Mouse (Mus musculus) CH12.LX (cell line): ENCODE data around the gene Sorbs2. TPM values are rescaled to one million over a fixed set of nuclear protein-coding genes. Genes with fewer than 3 reads are reported as not detected.

ENCODE experiments used
- DNase-seq: peaks from one replicate; pipeline ENCODE4 v3.0.0-alpha.2; 2013; ENCODE audit errors: extremely low read depth
- H3K27ac ChIP-seq: 2 replicates; pipeline ENCODE4 v1.5.1; 2012; ENCODE audit warnings: low read depth, mild to moderate bottlenecking, control low read depth, moderate library complexity; ENCODE audit not compliant: insufficient read depth
- H3K27me3 ChIP-seq: replicated peaks from 2 replicates; pipeline ENCODE3; 2012; ENCODE audit warnings: inconsistent platforms
- H3K36me3 ChIP-seq, 2 experiments: replicated peaks in 1 of 2; 2 replicates each; pipeline versions ENCODE3 to v1.6.1; 2012; ENCODE audit warnings: inconsistent platforms in 1 of 2, low read length in 1 of 2, mild to moderate bottlenecking in 1 of 2, mixed read lengths in 1 of 2, moderate library complexity in 1 of 2; ENCODE audit not compliant: control insufficient read depth in 1 of 2, insufficient read depth in 1 of 2
- H3K4me1 ChIP-seq, 2 experiments: 2 replicates each; pipeline ENCODE4 v1.6.1; 2012; ENCODE audit warnings: inconsistent platforms in 1 of 2, moderate library complexity in 1 of 2; ENCODE audit not compliant: insufficient read depth in 2 of 2, control insufficient read depth in 1 of 2
- H3K4me2 ChIP-seq: 2 replicates; pipeline ENCODE4 v1.6.1; 2012; ENCODE audit warnings: low read depth, mild to moderate bottlenecking, control low read depth; ENCODE audit not compliant: poor library complexity, insufficient read depth, severe bottlenecking
- H3K4me3 ChIP-seq, 3 experiments: fragments of 150-350 bp in 1 of 3; sonication (generic) in 1 of 3; replicated peaks in 1 of 3; 2 replicates each; pipeline versions ENCODE3 to v1.5.1; 2011 to 2012; ENCODE audit warnings: low read depth in 2 of 3, low read length in 2 of 3, mild to moderate bottlenecking in 2 of 3, moderate library complexity in 2 of 3, control low read depth in 1 of 3, improper control_type of control experiment in 1 of 3, inconsistent platforms in 1 of 3, mixed read lengths in 1 of 3; ENCODE audit not compliant: poor library complexity in 1 of 3
- H3K79me2 ChIP-seq: replicated peaks from 2 replicates; pipeline ENCODE4 v1.6.1; 2012; ENCODE audit warnings: mild to moderate bottlenecking, moderate library complexity; ENCODE audit not compliant: control insufficient read depth, poor library complexity, insufficient read depth, severe bottlenecking; ENCODE audit errors: extremely low read depth
- H3K9ac ChIP-seq: 2 replicates; pipeline ENCODE4 v1.6.1; 2012; ENCODE audit warnings: low read depth, mild to moderate bottlenecking, control low read depth, moderate library complexity; ENCODE audit not compliant: insufficient read depth
- H3K9me3 ChIP-seq: replicated peaks from 2 replicates; pipeline ENCODE3; 2012; ENCODE audit warnings: low read length, inconsistent platforms, mixed read lengths
- CHD1 ChIP-seq: IDR thresholded peaks from 2 replicates; pipeline ENCODE4 v1.6.1; 2012; ENCODE audit warnings: low read depth, low read length, improper control_type of control experiment, inconsistent platforms
- CTCF ChIP-seq, 2 experiments: IDR thresholded peaks in 1 of 2; conservative IDR thresholded peaks in 1 of 2; 2 replicates each; pipeline ENCODE4 v1.5.1; 2011 to 2012; ENCODE audit warnings: low read depth in 2 of 2, low read length in 2 of 2, improper control_type of control experiment in 1 of 2, inconsistent platforms in 1 of 2, mild to moderate bottlenecking in 1 of 2, moderate library complexity in 1 of 2
- E2F4 ChIP-seq: IDR thresholded peaks from 2 replicates; pipeline ENCODE4 v1.6.1; 2011; ENCODE audit warnings: low read depth, low read length, improper control_type of control experiment; ENCODE audit not compliant: insufficient replicate concordance
- ELF1 ChIP-seq: IDR thresholded peaks from 2 replicates; pipeline ENCODE4 v1.6.1; 2014; ENCODE audit warnings: low read depth, mild to moderate bottlenecking, inconsistent platforms, low read length, improper control_type of control experiment
- EP300 ChIP-seq: IDR thresholded peaks from 2 replicates; pipeline ENCODE4 v1.6.1; 2011; ENCODE audit warnings: low read length, improper control_type of control experiment
- IRF4 ChIP-seq: IDR thresholded peaks from 2 replicates; pipeline ENCODE4 v1.6.1; 2014; ENCODE audit warnings: low read depth, mild to moderate bottlenecking, inconsistent platforms, low read length, improper control_type of control experiment
- JUND ChIP-seq: conservative IDR thresholded peaks from 2 replicates; pipeline ENCODE4 v1.6.1; 2011; ENCODE audit warnings: low read depth, low read length, improper control_type of control experiment
- MEF2A ChIP-seq: IDR thresholded peaks from 2 replicates; pipeline ENCODE4 v1.6.1; 2014; ENCODE audit warnings: low read depth, mild to moderate bottlenecking, inconsistent platforms, low read length, improper control_type of control experiment, borderline replicate concordance
- MYC ChIP-seq: IDR thresholded peaks from 2 replicates; pipeline ENCODE4 v1.6.1; 2011; ENCODE audit warnings: low read depth, mild to moderate bottlenecking, improper control_type of control experiment, low read length
- NELFE ChIP-seq: IDR thresholded peaks from 2 replicates; pipeline ENCODE4 v1.6.1; 2011; ENCODE audit warnings: low read depth, low read length, improper control_type of control experiment
- PAX5 ChIP-seq: IDR thresholded peaks from 2 replicates; pipeline ENCODE4 v1.6.1; 2012; ENCODE audit warnings: low read length, inconsistent platforms, mixed read lengths
- POLR2A ChIP-seq: IDR thresholded peaks from 2 replicates; pipeline ENCODE4 v1.6.1; 2011; ENCODE audit warnings: low read depth, mild to moderate bottlenecking, improper control_type of control experiment, low read length
- RAD21 ChIP-seq: IDR thresholded peaks from 2 replicates; pipeline ENCODE4 v1.6.1; 2011; ENCODE audit warnings: low read depth, mild to moderate bottlenecking, low read length, improper control_type of control experiment, moderate library complexity
- SIN3A ChIP-seq: IDR thresholded peaks from 2 replicates; pipeline ENCODE4 v1.6.1; 2012; ENCODE audit warnings: low read length, improper control_type of control experiment, inconsistent platforms
- SMC3 ChIP-seq: IDR thresholded peaks from 2 replicates; pipeline ENCODE4 v1.6.1; 2011; ENCODE audit warnings: low read depth, low read length, improper control_type of control experiment
- TBP ChIP-seq: conservative IDR thresholded peaks from 2 replicates; pipeline ENCODE4 v1.6.1; 2011; ENCODE audit warnings: low read depth, low read length, improper control_type of control experiment
- TCF12 ChIP-seq: IDR thresholded peaks from 2 replicates; pipeline ENCODE4 v1.6.1; 2014; ENCODE audit warnings: low read depth, mild to moderate bottlenecking, inconsistent platforms, low read length, improper control_type of control experiment
- USF2 ChIP-seq: conservative IDR thresholded peaks from 2 replicates; pipeline ENCODE4 v1.6.1; 2011; ENCODE audit warnings: low read depth, low read length, improper control_type of control experiment
- ZKSCAN1 ChIP-seq: IDR thresholded peaks from 2 replicates; pipeline ENCODE4 v1.6.1; 2012; ENCODE audit warnings: low read depth, inconsistent platforms, low read length, improper control_type of control experiment, borderline replicate concordance
- ZMIZ1 ChIP-seq: IDR thresholded peaks from 2 replicates; pipeline ENCODE4 v1.6.1; 2012; ENCODE audit warnings: low read depth, mild to moderate bottlenecking, inconsistent platforms, low read length, improper control_type of control experiment
- dilution Hi-C: fragments of 300-500 bp; cut with MboI; formaldehyde crosslinking; loops from 2 replicates; pipeline ENCODE4 v1.14.3; 2020; ENCODE audit warnings: low sequenced_read_pairs; ENCODE audit not compliant: extremely low pct_unique_long_range_greater_than_20kb, extremely low pct_ligation_motif_present
- in situ Hi-C: fragments of 300-500 bp; cut with MboI; formaldehyde crosslinking; loops from 3 replicates; pipeline ENCODE4 v1.14.3; 2019; ENCODE audit warnings: low sequenced_read_pairs, low pct_ligation_motif_present, low pct_unique_long_range_greater_than_20kb, mixed read lengths
- polyA plus RNA-seq: library from polyadenylated mRNA; unstranded; fragments of >175 nt; gene quantifications from 2 replicates; pipeline ENCODE4 v1.2.1, GENCODE M21; 2012; ENCODE audit warnings: low read depth; ENCODE audit not compliant: insufficient read length
- total RNA-seq, 2 experiments: library from RNA; depleted of rRNA; stranded (reverse); fragments of 300-350 nt in 1 of 2; fragments of >200 nt in 1 of 2; gene quantifications; 2 replicates each; pipeline ENCODE4 v1.2.3; 2012 to 2014

Sorbs2 gene
- total and polyA plus RNA-seq, 3 experiments, result not detected

DNA sequence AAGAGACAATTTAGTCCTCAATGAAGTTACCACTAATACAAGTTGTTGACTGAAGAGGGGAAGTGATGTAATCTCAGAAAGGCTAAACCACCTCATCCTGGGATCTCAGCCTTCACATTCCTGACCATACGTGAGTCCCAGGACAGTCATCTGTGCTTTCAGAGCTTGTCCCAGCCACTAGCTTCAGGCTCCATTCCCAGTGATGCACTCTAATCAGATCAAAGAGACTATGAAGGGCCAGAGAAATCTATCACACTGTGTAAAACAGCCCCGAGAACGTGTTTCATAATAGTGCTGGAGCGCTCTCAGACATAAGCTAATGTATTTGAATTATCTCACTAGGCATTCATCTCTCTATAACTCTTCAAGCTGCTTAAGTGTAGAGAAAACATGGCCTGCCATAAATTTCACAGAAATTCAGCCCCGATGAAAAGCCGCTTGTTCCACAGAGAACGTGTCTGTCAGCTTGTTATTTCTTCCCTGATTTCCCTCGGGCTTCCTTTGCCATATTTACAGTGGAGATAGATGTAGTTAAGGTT is 175.3 kb downstream of the Sorbs2 start:
- no peaks in the 10 kb centered on the region for H3K27me3 ChIP-seq
- TF ChIP-seq TCF12 (no peak), ZMIZ1 (no peak), CTCF (conservative IDR thresholded peaks at IDR 0.05 in 1 of 2, IDR thresholded peaks at IDR 0.05 in 1 of 2; ENCODE audit: low read depth in 2 of 2, low read length in 2 of 2) (no peak)
- TF ChIP-seq, all 38 proteins: peak for 0
- dilution Hi-C loops (no loop called here), in situ Hi-C loops (no loop called here)
- no peak overlapping the region for H3K4me2 ChIP-seq
- H3K79me2 ChIP-seq, result no peaks in the 10 kb centered on the region
- H3K9me3 ChIP-seq, result no peaks in the 10 kb centered on the region
- no peaks in the 10 kb centered on the region for H3K4me1 ChIP-seq
- H3K9ac ChIP-seq, result no peak overlapping the region
- no peak overlapping the region for H3K4me3 ChIP-seq
- no peak for DNase-seq
- no peak overlapping the region for H3K27ac ChIP-seq
- H3K36me3 ChIP-seq, result no peaks in the 10 kb centered on the region

DNA sequence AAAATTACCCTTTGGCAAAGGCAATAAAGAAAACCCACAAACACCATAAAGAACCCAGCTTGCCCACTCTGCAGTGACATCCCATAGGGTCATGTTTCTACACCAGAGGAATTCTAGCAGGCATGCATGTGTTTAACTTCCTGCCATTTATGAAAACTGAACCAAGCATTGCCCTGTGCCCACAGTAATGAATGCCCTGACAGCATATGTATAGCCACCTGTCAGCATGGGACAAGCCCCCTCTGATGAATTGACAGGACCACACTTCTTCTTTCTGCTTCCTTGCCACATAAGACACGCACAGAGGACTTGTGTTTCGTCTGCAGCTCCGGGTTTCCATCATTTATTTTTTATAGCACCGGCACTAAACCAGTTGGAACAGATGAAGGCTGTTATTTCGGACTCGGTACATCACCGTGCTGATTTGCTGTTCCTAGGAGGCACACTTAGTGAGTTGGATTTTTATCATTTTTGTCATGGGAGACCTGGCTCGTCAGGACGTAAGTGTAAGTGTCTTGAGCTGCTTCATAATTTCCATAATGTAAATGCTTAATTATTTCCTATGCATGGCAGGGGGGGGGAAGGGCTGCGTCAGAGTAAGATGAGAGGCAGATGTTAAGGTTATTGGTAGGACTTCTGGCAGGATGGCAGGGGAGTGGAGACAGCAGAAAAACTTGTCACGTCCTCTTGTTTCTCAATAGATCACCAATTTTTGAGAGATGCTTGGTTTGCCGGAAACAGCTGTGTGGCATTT is 180.5 kb downstream of the Sorbs2 start:
- no peak overlapping the region for H3K4me3 ChIP-seq
- TF ChIP-seq NELFE, result no peak
- TF ChIP-seq POLR2A, result no peak
- no peak for TF ChIP-seq JUND
- no peak for TF ChIP-seq TBP
- no peak for TF ChIP-seq E2F4
- no peak for TF ChIP-seq MEF2A
- TF ChIP-seq CTCF (conservative IDR thresholded peaks at IDR 0.05 in 1 of 2, IDR thresholded peaks at IDR 0.05 in 1 of 2; ENCODE audit: low read depth in 2 of 2, low read length in 2 of 2), result no peak
- TF ChIP-seq SMC3, result no peak
- TF ChIP-seq USF2, result no peak
- TF ChIP-seq CHD1, result no peak
- no peak for TF ChIP-seq ZKSCAN1
- TF ChIP-seq MYC, result no peak
- TF ChIP-seq PAX5, result no peak
- TF ChIP-seq ELF1, result no peak
- no peak for TF ChIP-seq RAD21
- TF ChIP-seq EP300, result no peak
- TF ChIP-seq IRF4, result no peak
- TF ChIP-seq SIN3A, result no peak
- TF ChIP-seq, all 38 proteins: peak for 0
- H3K27me3 ChIP-seq, result no peaks in the 10 kb centered on the region
- H3K27ac ChIP-seq, result no peak overlapping the region
- H3K9me3 ChIP-seq, result no peaks in the 10 kb centered on the region
- dilution Hi-C loops (no loop called here), in situ Hi-C loops (no loop called here)
- H3K79me2 ChIP-seq, result no peaks in the 10 kb centered on the region
- H3K36me3 ChIP-seq, result no peaks in the 10 kb centered on the region
- H3K4me2 ChIP-seq, result no peak overlapping the region
- no peak for DNase-seq
- no peak overlapping the region for H3K9ac ChIP-seq
- H3K4me1 ChIP-seq, result no peaks in the 10 kb centered on the region
